Mouse (Mus musculus): ENCODE data around the gene Iqce.
A peak's percentile ranks its signal among the peaks of the same experiment; 100 is the strongest.

Iqce gene

DNA sequence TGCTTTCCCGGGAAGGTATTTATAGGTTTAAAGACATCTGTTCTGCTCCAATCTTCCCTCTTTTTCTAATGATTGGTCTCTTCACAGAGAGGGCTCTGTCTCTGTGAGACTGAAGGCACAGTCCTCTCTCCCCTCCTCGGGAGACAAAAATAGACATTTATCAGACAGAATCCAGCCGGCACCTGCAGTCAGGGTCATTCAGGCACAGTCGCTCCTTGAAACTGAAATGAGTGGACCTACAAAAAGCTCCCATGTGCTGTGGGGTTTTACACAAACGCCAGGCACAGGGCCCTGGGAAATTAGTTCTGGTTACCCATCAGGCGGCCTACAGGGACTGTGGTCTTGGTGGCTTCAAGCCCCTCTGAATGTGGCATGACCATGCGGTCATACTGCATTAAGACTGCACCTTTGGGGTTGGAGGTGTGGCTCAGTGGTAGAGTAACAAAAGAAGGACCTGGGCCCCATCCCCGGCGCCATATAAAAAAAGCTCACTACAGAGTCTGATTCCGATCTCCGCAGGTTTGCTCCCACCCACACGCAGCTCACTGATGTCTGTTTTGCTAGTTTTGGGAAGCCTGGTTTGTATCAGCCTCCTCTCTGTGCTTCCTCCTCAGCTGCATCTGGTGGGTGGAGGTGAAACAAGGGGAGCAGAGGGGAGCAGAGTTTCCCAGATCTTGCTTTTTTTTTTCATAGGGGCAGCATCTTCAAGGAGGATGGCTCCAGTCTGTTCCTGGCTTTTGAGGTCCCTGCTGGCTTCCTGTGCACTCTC lies 40.1 kb downstream of the Iqce start:
- DNase-seq (ENCODE audit: low spot score in 2 of 2) = peak in 1 of 2 experiments; percentile 71

DNA sequence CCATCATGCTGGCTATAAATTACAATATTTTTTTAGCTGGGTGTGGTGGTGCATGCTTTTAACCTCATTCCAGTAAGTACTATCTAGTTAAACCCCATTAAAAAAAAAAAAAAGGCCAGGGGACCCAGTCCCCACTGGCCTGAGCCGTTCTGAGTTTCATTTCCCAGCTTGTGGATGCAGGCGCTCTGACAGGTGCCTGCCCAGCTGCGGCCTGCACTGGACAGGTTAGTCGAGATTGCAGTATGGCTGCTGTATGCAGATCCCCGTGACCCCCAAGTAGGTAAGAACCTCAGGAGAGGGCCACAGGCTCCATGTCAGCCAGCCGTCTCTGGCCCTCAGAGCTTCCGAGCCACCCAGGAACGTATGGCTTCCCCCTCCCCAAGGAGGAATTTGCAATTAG lies 40.8 kb downstream of the Iqce start:
- no peak for DNase-seq (ENCODE audit: low spot score in 2 of 2)

DNA sequence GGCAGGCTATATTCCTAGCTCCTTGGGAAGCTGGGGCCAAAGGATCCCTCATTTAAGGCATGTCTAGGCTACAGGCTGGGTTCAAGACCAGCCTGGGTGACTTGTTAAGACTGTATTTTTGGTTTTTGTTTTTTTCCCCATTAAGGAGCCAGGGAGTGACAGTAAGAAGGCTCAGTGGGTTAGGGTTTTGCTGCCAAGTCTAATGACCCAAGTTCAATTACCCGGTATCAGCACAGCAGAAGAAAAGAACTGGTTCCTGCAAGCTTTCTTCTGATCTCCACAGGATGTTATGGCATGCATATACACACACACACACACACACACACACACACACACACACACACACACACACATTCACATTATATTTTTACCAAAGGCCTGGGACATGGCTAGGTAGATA lies 41.8 kb downstream of the Iqce start:
- no peak for DNase-seq (ENCODE audit: low spot score in 2 of 2)

DNA sequence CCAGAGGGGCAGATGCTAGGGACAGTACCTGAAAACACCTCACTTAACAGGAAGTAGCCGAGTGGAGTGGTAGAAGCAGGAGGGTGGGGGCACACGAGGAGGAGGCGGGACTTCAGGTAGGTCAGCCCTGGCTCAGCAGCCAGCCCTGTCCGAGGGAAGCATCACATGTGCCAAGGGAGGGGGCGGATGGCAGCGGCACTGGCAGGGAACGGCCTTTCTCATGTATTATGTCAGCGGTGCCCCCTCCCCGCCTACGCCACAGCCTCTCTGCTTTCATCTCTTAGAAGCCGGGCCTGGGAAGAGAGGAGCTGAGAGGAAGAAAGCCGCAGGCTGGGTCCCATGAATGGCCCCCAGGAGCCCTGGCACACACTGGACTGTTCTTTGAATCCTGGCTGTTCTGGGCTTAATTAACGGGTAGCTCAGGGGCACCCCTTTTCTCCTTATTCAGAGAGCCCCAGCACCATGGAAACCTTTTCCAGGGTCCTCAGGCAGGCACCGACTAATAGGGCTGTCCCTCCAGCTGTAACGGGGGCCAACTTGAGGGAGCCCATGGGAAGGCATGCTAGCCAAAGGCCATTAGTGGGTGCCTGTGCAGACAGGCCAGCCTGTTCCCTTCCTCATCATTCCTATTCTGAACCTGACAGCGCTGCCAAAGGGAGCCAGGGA lies 42.4 kb downstream of the Iqce start:
- DNase-seq (ENCODE audit: low spot score in 2 of 2) = peak in 1 of 2 experiments; percentile 81

DNA sequence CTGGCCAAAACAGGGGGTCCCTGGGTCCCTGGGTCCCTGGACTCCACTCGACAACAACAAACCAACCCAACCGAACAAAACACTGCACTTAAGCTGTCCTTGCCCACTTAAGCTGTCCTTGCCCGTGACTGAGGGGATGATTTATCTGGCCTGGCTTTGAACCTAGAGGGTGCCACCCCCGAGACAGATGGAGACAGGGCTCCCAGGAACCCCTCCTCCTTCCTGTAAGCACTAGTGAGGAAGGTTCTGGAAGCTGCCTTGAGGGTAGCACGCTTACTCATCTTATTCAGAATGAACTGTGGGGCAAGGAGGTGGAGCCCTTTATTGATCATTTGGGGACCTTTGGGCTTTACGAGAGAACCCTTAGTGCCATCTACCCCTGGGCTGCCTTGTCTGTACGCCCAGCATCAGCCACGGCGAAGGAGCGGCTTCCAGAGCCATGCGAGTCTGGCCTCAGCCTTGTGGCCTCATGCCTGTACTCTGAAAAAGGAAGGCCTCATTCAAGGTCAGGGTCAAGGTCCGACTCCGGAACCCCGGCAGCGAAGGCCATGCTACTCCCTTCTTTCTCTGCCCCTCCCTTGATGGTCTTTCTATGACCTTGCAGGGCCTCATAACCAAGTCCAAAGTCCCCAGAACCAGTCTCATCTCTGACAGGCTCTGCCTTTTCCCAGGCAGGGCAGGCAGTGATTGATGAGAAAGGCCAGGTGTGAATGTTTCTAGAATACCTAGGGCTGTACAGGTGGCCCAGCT lies 47.9 kb downstream of the Iqce start:
- no peak for DNase-seq (ENCODE audit: low spot score in 2 of 2)

DNA sequence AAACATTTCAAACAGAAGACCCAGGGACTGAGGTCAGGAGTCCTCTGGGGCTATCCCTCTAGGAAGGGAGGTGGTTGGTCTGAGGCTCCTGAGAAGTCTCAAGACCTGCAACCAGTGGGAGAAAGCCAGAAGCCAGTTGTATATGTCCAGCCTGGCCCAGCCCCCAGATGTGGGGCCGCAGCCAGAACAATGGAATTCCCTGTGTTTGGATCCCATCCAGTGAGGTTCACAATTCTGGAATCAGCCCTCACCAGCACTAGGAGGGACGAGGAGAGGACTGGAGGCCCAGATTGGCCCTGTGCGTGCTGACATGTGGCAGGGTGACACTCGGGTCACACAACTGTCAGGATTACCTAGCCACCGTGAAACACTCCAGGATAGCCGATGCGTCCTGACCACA lies 49.6 kb downstream of the Iqce start:
- no peak for DNase-seq (ENCODE audit: low spot score in 2 of 2)

DNA sequence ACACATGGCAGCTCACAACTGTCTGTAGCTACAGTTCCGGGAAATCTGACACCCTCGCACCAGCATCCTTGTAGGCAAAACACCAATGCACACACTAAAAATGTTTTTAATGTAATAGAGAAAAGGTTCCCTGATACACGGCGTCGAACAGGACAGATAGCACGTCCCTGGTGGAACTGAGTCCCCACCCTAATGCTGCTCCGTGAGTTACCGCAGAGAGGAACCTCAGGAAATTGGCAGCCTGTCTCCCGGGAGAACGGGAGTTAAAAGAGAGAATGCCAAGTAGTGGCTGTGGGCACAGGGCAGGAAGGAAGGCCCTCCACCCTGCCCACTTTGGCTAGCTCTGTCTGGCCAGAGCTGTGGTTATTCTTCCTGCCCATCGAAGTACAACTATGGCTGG lies 50.9 kb downstream of the Iqce start:
- DNase-seq (ENCODE audit: low spot score in 2 of 2) = no peak

DNA sequence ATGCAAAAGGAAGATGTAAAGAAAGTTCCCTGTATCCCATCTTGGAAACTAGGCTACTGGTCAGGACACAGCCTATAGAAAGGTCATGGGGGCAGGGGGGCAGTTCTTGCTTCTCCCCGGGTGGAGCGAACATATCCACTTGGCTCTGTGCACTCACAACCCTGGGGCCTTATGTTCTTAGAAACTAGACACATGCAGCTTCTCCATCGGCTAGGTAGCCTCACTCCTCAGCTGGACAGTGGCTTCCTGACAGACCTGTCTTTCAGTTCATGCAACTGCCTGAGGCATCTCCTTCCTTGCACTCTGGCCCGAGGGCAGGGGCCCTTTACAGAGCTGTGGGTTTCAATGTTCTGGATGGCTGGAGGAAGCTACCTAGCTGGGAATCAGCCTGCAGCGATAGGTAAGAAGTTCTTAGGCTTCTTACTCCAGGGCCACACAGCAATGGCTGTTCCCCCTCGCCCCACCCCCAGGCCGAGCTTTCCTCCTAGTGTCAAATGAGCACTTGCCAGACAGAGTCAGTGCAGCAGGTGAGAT lies 52.2 kb downstream of the Iqce start:
- DNase-seq (ENCODE audit: low spot score in 2 of 2) = no peak

DNA sequence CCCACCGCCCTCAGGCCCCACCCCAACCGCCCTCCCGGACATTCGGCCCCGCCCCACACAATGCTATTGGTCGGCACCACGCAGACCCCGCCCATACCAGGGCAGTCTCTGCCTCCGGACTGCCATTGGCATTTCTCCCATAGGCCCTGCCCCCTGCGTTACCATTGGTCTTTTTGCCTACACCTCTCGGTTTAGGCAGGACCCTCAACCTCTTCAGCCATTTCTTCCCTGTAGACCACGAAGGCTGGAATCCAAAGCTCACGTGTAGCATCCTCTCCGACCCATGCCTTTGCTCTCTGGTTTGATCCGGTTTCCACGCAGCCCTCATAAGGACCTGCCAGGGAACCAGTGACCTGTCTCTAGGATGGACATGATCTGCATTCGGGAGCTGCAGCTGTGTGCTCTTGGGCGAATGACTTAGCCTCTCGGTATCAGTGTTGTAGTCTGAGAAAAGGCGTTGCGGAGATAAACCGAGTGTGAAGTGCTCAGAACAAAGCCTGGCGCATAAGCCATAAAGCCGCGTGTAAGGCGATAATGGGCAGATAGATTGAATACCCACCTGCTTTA lies 53.0 kb downstream of the Iqce start:
- peak; percentile 93 to 96 for DNase-seq (ENCODE audit: low spot score in 2 of 2)

DNA sequence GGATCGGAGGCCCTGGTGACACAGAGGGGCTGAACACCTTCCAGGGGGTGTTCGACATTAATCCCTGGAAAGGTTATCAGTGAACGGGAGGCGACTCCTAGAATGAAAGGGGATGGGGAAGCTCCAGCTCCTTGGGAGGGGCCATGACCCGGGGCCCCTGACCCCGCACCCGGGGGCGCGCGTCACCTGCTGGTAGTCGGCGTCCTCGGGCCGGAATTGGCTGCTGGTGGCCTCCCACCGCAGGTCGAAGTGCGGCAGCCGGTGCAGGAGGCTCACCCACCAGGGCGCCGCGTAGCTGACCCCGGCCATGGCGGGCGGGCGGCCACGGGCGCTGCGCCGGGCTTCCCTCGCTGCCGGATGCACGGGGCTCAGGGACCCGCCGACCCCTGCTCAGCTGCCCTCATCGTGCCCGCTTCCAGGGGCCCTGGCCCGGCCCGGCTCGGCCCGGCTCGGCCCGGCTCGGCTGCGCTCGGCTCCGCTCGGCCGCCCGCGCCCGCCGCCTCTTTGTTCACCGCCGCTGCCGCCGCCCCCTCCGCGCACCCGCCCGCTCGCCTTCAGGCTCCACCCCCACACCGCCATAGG lies 53.6 kb downstream of the Iqce start, which contains the start of gene Ttyh3:
TSS of gene Ttyh3 (minus strand) at position 513 of the 582 bp plus-strand sequence.
- DNase-seq (ENCODE audit: low spot score in 2 of 2) = no peak

DNA sequence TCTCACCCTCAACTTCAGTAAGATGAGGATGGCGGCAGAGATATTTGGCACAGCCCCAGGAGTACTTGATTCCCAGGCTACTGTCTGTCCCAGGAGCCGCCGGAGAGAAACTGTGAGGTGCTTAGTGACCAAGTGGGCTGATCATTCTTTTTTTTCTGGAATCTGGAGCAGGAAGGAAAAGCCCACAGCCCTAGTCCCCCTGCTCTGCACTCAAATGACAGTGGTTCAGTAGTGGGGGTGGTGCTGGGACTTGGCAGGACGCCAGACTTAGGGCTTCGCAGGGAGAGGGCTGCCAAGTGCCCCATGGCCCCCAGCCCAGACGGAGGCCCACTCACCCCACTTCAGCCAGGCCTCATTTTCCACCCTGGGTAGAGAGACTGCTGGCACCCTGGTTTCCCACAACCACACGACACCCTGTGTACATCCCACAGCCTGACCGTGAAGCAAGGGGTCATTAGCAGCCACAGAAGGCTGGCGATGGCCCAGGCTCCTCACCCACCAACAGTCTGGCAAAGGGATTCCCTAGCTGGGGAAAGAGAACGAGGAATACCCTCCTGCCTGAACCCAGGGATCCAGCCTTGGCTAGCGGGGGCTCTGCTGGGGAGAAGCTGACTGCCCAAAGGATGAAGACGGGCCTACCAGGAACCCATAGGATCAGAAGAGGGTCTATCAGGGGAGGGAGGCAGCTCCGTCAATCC lies 54.2 kb downstream of the Iqce start:
- peak in 1 of 2 experiments; percentile 58 for DNase-seq (ENCODE audit: low spot score in 2 of 2)

DNA sequence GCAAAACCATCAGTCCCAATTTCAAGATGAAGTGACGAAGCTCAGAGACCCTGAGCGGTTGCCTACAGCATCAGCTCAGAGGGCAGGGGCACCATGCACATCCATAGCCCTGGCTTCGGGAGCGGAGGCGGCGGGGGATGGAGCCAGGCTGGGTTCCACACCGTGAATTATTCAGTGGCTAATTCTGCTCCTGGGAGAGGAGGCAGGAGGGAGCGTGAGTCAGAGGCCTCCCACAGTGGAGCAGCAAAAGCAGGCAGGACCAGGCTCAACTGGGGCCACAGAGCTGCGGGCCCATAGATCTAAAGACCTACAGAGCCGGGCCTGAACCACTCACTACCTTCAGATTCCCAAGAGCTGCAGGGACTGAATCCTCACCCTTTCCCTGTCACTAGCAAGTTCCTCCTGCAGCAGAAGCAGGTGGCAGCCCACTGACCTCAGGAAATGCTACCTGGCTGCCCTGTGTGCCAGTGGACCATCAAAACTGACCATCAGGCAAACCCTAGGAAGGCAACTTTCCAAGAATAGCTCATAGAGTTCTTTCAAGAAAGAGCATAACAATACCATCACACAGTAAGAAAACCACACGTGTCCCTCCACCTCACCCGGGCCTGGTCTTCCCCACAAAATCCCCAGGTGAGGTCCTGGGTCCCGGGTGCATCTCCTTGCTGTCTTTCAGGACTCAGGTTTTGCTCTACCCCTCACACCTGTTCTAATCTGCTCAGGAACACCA lies 55.0 kb downstream of the Iqce start:
- peak in 1 of 2 experiments; percentile 74 for DNase-seq (ENCODE audit: low spot score in 2 of 2)

DNA sequence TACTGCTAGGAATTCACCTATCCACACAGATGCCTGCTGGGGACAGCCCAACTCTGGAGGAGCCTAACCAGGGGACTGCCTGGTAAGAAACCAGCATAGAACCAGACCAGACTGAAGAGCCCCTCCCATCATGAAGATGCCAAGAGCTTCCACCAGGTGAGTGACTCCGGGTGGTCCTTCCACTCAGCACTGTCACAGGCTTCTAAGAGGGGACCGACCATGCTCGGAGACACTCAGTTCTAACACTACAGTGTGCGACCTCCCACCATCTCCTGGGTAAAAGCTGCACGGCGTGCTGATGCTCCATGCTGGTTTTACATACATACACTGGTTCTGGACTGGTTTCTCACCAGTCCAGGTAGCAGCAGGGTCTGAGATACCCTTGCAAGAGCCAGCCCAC lies 56.0 kb downstream of the Iqce start:
- no peak for DNase-seq (ENCODE audit: low spot score in 2 of 2)

DNA sequence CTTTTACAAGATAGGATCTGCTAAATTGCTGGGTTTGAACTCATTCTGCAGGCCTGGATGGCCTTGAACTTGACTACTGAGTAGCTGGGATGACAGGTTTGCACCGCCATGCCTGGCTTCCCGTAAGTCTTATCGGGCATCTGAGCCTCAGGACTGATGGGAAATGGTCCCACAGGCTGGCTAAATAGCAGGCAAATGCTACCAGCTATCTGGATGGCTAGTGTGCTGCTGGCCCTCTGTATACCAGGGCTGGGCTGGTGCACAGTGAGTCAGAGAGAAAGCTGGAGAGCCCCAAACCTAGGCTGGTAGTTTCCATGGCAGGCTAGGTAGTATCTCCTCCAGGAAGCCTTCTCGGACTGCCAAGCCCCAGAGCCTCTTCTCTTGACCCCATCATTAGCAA lies 56.7 kb downstream of the Iqce start:
- no peak for DNase-seq (ENCODE audit: low spot score in 2 of 2)

DNA sequence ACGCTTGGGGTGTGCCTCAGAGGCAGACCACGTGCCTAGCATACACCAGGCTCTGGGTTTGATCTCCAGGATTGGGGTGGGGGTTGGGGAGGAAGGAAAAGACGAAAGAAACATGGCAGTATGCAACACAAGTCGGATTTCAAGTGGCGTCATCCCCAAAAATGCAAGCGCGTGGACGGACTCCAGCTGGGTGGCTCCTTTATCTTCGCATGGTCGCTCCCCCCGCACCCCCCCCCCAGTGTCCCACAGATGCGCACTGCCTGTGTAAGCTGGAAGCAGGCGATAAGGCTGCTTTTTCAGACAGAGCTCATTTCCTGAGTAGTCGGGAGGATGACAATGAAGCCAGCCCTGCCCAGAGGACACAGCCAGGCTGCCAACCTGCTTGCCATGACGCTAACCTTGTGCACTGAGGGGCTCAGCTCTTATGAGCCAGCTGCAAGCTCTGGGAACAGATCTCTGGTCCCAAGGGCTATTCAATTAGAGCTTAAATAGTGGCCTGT lies 57.4 kb downstream of the Iqce start:
- no peak for DNase-seq (ENCODE audit: low spot score in 2 of 2)

DNA sequence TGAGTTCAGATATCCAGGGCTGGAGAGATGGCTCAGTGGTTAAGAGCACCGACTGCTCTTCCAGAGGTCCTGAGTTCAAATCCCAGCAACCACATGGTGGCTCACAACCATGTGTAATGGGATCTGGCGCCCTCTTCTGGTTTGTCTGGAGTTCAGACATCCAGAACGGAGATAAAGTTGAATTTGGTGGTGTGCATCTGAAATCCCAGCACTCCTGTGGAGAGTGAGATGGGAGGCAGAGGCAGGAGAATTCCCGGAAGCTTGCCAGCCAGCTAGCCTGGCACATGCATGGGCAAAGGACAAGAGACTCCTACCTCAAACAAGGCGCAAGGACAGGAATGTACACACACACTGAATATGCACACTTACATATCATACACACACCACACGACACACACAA lies 57.9 kb downstream of the Iqce start:
- DNase-seq (ENCODE audit: low spot score in 2 of 2) = no peak

DNA sequence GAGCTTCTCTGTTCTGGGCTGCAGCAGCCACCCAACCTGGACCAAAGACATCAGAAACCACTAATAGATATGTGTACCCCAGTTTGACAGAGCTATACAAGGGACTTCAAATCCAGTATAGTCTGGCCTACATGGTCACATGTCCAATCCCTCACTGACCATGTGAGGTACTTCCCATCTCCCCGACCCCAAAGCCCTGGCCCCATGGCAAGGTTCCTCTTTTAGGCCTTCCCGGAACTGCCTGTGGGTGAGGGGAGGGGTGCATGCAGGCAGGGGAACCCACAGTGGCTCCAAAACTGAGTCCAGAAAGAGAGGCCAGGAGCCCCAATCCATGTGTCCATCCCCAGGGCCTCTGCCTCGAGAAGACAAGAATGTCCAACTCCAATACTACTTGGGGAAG lies 60.1 kb downstream of the Iqce start:
- no peak for DNase-seq (ENCODE audit: low spot score in 2 of 2)

DNA sequence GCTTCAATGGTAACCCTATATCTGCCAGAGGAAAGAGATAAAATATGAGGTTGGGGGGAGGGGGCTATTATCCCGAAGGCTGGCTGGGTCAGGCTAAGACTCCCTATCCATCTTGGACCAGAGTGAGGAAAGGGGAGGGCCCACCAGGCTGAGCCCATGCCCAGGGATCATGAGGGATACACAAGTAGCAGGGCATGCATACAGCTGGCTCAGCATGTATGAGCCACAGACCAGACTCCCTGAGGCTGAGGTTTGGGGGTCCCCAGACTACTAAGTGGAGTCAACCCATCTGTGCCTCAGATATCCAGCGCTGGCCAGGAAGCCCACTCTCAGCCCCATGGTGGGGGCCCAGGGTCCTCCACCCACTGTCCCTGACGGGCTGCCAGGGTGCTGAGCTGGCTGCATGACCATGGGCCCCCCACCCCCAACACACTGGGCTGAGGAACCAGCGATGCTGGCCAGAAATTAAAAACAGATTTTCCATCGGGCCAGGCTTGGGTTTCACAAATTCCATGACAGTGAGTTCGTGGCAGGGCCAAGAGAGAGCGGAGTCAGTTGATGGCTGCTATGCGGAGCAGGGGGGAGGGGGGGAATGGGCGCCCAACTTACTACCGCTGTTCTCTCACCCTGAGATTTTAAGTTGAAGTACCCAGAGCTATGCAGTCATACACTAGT lies 60.8 kb downstream of the Iqce start:
- DNase-seq (ENCODE audit: low spot score in 2 of 2) = no peak

DNA sequence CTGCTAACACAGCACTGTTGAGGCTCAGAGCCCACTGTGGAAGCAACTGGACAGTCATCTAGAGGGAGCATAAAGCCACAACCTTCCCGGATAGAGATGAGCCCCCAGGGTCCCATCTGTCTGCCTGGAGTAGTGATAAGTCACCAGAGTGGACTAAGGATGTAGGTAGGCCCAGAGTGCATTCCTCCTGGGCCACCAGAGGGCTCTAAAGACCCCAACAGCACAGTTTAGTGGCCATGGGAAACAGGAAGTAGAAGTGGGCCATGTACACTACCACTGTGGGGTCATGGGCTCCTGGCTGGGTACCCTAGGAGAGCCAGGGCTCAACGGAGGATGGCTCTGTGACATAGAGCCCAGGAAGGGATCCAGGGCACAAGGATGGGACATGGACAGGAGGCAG lies 61.4 kb downstream of the Iqce start:
- no peak for DNase-seq (ENCODE audit: low spot score in 2 of 2)

DNA sequence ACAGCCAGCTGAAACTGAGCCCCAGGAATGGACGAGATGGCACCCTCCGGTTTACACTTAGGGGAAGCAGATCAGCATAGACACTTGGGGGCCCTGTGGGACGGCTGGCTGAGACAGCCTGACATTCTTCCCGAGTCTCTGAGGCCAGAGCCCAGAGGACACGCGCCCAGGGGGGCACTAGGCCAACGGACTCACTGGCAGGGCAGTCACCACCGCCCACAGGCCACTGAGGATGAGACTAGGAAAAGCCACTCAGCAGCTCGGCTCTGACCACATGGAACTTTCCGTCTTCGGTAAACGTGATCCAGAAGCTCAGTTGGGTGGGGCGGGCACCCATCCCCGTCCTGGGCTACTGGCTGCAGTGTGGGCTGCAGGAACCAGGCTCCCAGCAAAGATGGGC lies 62.3 kb downstream of the Iqce start:
- no peak for DNase-seq (ENCODE audit: low spot score in 2 of 2)
